Mouse (Mus musculus) MEL (cell line): ENCODE results near the gene Syp. TPM values are rescaled to one million over a fixed set of nuclear protein-coding genes. Genes with fewer than 3 reads are reported as not detected.

Source experiments
- DNase-seq: peaks from one replicate; pipeline ENCODE4 v3.0.0; 2011; ENCODE audit warnings: low read depth, low spot score
- H3K27ac ChIP-seq: 2 replicates; pipeline ENCODE4 v1.5.1; 2012; ENCODE audit warnings: low read depth, mild to moderate bottlenecking, control low read depth, low read length, moderate library complexity; ENCODE audit not compliant: control insufficient read depth
- H3K27me3 ChIP-seq, 2 experiments: fragments of 150-350 bp in 1 of 2; sonication (generic) in 1 of 2; 2 replicates each; pipeline ENCODE4 v1.6.1; 2012; ENCODE audit warnings: low read length in 2 of 2, mild to moderate bottlenecking in 2 of 2, improper control_type of control experiment in 1 of 2, moderate library complexity in 1 of 2; ENCODE audit not compliant: insufficient read depth in 2 of 2, control insufficient read depth in 1 of 2
- H3K36me3 ChIP-seq, 2 experiments: 2 replicates each; pipeline ENCODE4 v1.6.1; 2012 to 2014; ENCODE audit warnings: low read length in 2 of 2, improper control_type of control experiment in 1 of 2, inconsistent platforms in 1 of 2, mild to moderate bottlenecking in 1 of 2; ENCODE audit not compliant: insufficient read depth in 2 of 2, control insufficient read depth in 1 of 2
- H3K4me1 ChIP-seq, 2 experiments: fragments of 150-350 bp in 1 of 2; sonication (generic) in 1 of 2; 2 replicates each; pipeline ENCODE4 v1.6.1; 2012; ENCODE audit warnings: low read length in 2 of 2, improper control_type of control experiment in 1 of 2, mild to moderate bottlenecking in 1 of 2; ENCODE audit not compliant: insufficient read depth in 2 of 2, control insufficient read depth in 1 of 2
- H3K4me3 ChIP-seq, 2 experiments: fragments of 150-350 bp in 1 of 2; sonication (generic) in 1 of 2; 2 replicates each; pipeline ENCODE4 v1.5.1; 2012; ENCODE audit warnings: low read depth in 2 of 2, low read length in 2 of 2, mild to moderate bottlenecking in 2 of 2, moderate library complexity in 2 of 2, control low read depth in 1 of 2, improper control_type of control experiment in 1 of 2; ENCODE audit not compliant: control insufficient read depth in 1 of 2, insufficient read depth in 1 of 2
- H3K79me2 ChIP-seq: 2 replicates; pipeline ENCODE4 v1.6.1; 2012; ENCODE audit warnings: mild to moderate bottlenecking, low read length, moderate library complexity; ENCODE audit not compliant: control insufficient read depth, poor library complexity, insufficient read depth
- H3K9ac ChIP-seq: 2 replicates; pipeline ENCODE4 v1.6.1; 2012; ENCODE audit warnings: low read depth, mild to moderate bottlenecking, control low read depth, low read length, moderate library complexity; ENCODE audit not compliant: control insufficient read depth, poor library complexity, severe bottlenecking
- H3K9me3 ChIP-seq: fragments of 150-350 bp; sonication (generic); replicated peaks from 2 replicates; pipeline ENCODE4 v1.6.1; 2012; ENCODE audit warnings: mild to moderate bottlenecking, low read length, improper control_type of control experiment, moderate library complexity; ENCODE audit not compliant: insufficient read depth
- BHLHE40 ChIP-seq: IDR thresholded peaks from 2 replicates; pipeline ENCODE4 v1.6.1; 2012; ENCODE audit warnings: low read depth, mild to moderate bottlenecking, inconsistent platforms, low read length, improper control_type of control experiment, borderline replicate concordance
- CHD1 ChIP-seq: IDR thresholded peaks from 2 replicates; pipeline ENCODE4 v1.6.1; 2012; ENCODE audit warnings: low read depth, mild to moderate bottlenecking, inconsistent platforms, low read length, improper control_type of control experiment
- CHD2 ChIP-seq: IDR thresholded peaks from 2 replicates; pipeline ENCODE4 v1.6.1; 2011; ENCODE audit warnings: low read length, improper control_type of control experiment
- CTCF ChIP-seq, 3 experiments: IDR thresholded peaks in 2 of 3; conservative IDR thresholded peaks in 1 of 3; 2 replicates each; pipeline ENCODE4 v1.5.1; 2011 to 2012; ENCODE audit warnings: low read length in 3 of 3, low read depth in 2 of 3, mild to moderate bottlenecking in 2 of 3, improper control_type of control experiment in 1 of 3, inconsistent platforms in 1 of 3, mixed read lengths in 1 of 3, moderate library complexity in 1 of 3; ENCODE audit not compliant: control insufficient read depth in 1 of 3, insufficient read depth in 1 of 3, poor library complexity in 1 of 3, severe bottlenecking in 1 of 3
- E2F4 ChIP-seq: IDR thresholded peaks from 2 replicates; pipeline ENCODE4 v1.6.1; 2011; ENCODE audit warnings: low read depth, low read length, improper control_type of control experiment, borderline replicate concordance
- EP300 ChIP-seq, 2 experiments: IDR thresholded peaks; 2 replicates each; pipeline ENCODE4 v1.6.1; 2011; ENCODE audit warnings: improper control_type of control experiment in 2 of 2, low read length in 2 of 2, low read depth in 1 of 2, mild to moderate bottlenecking in 1 of 2
- JUND ChIP-seq: IDR thresholded peaks from 2 replicates; pipeline ENCODE4 v1.6.1; 2011; ENCODE audit warnings: low read depth, mild to moderate bottlenecking, improper control_type of control experiment, low read length
- KAT2A ChIP-seq: conservative IDR thresholded peaks from 2 replicates; pipeline ENCODE4 v1.6.1; 2012; ENCODE audit warnings: low read depth, low read length, improper control_type of control experiment, inconsistent platforms
- MAX ChIP-seq: IDR thresholded peaks from 2 replicates; pipeline ENCODE4 v1.6.1; 2011; ENCODE audit warnings: low read length, improper control_type of control experiment
- MAZ ChIP-seq: IDR thresholded peaks from 2 replicates; pipeline ENCODE4 v1.6.1; 2012; ENCODE audit warnings: low read depth, mild to moderate bottlenecking, inconsistent platforms, low read length, improper control_type of control experiment
- MEF2A ChIP-seq: IDR thresholded peaks from 2 replicates; pipeline ENCODE4 v1.6.1; 2014; ENCODE audit warnings: low read depth, mild to moderate bottlenecking, inconsistent platforms, low read length, improper control_type of control experiment; ENCODE audit not compliant: poor library complexity, insufficient replicate concordance, severe bottlenecking; ENCODE audit errors: extremely low read depth
- MXI1 ChIP-seq: IDR thresholded peaks from 2 replicates; pipeline ENCODE4 v1.6.1; 2011; ENCODE audit warnings: mild to moderate bottlenecking, low read depth, low read length, improper control_type of control experiment
- MYB ChIP-seq: IDR thresholded peaks from 2 replicates; pipeline ENCODE4 v1.6.1; 2011; ENCODE audit warnings: mild to moderate bottlenecking, low read depth, low read length, improper control_type of control experiment
- MYC ChIP-seq: IDR thresholded peaks from 2 replicates; pipeline ENCODE4 v1.6.1; 2011; ENCODE audit warnings: low read depth, mild to moderate bottlenecking, low read length, improper control_type of control experiment, moderate library complexity
- NELFE ChIP-seq: IDR thresholded peaks from 2 replicates; pipeline ENCODE4 v1.6.1; 2011; ENCODE audit warnings: low read depth, low read length, improper control_type of control experiment
- NRF1 ChIP-seq: IDR thresholded peaks from 2 replicates; pipeline ENCODE4 v1.6.1; 2014; ENCODE audit warnings: low read depth, mild to moderate bottlenecking, inconsistent platforms, low read length, improper control_type of control experiment, moderate library complexity; ENCODE audit not compliant: poor library complexity, insufficient read depth, severe bottlenecking
- RAD21 ChIP-seq: IDR thresholded peaks from 2 replicates; pipeline ENCODE4 v1.6.1; 2011; ENCODE audit warnings: mild to moderate bottlenecking, low read depth, low read length, improper control_type of control experiment
- TAL1 ChIP-seq: IDR thresholded peaks from 2 replicates; pipeline ENCODE4 v1.6.1; 2012; ENCODE audit warnings: mild to moderate bottlenecking, inconsistent platforms, low read length, moderate library complexity, mixed read lengths
- TBP ChIP-seq: IDR thresholded peaks from 2 replicates; pipeline ENCODE4 v1.8.0; 2011; ENCODE audit warnings: low read depth, low read length, improper control_type of control experiment
- TCF12 ChIP-seq: IDR thresholded peaks from 2 replicates; pipeline ENCODE4 v1.6.1; 2014; ENCODE audit warnings: low read depth, mild to moderate bottlenecking, inconsistent platforms, low read length, improper control_type of control experiment, moderate library complexity
- UBTF ChIP-seq: IDR thresholded peaks from 2 replicates; pipeline ENCODE4 v1.6.1; 2012; ENCODE audit warnings: low read depth, mild to moderate bottlenecking, inconsistent platforms, low read length, improper control_type of control experiment, moderate library complexity, borderline replicate concordance; ENCODE audit not compliant: insufficient read depth
- USF1 ChIP-seq: IDR thresholded peaks from 2 replicates; pipeline ENCODE4 v1.6.1; 2014; ENCODE audit warnings: low read depth, mild to moderate bottlenecking, inconsistent platforms, low read length, improper control_type of control experiment, moderate library complexity
- USF2 ChIP-seq, 2 experiments: IDR thresholded peaks; 2 replicates each; pipeline ENCODE4 v1.6.1; 2011 to 2012; ENCODE audit warnings: improper control_type of control experiment in 2 of 2, low read length in 2 of 2, borderline replicate concordance in 1 of 2, inconsistent platforms in 1 of 2, low read depth in 1 of 2, mild to moderate bottlenecking in 1 of 2; ENCODE audit not compliant: insufficient read depth in 1 of 2
- polyA plus RNA-seq, 2 experiments: library from polyadenylated mRNA; stranded (reverse) in 1 of 2; unstranded in 1 of 2; fragments of >175 nt in 1 of 2; fragments of >200 nt in 1 of 2; gene quantifications; 2 replicates each; pipeline versions ENCODE4 v1.2.1 to v1.2.4; 2012; ENCODE audit warnings: low replicate concordance in 2 of 2, low read depth in 1 of 2; ENCODE audit not compliant: insufficient read length in 2 of 2, insufficient read depth in 1 of 2, missing spikeins in 1 of 2
- total RNA-seq: library from RNA; depleted of rRNA; stranded (reverse); fragments of 300-350 nt; gene quantifications from 2 replicates; pipeline ENCODE4 v1.2.3, GENCODE M21; 2012

Gene Syp
- total and polyA plus RNA-seq, 3 experiments = 0.54 to 2.3 TPM; not detected in 1

GRCm38 (mm10) chrX:7662936-7663335, 24.7 kb downstream of the Syp start:
- Histone ChIP-seq H3K79me2 (no peaks in the 10 kb centered on the region), H3K9me3 (no peaks in the 10 kb centered on the region), H3K9ac (no peak overlapping the region), H3K27me3 (no peaks in the 10 kb centered on the region)
- TF ChIP-seq NELFE = no peak
- no peak for TF ChIP-seq USF1
- TF ChIP-seq MEF2A = no peak
- TF ChIP-seq CTCF (IDR thresholded peaks at IDR 0.05 in 2 of 3, conservative IDR thresholded peaks at IDR 0.05 in 1 of 3; ENCODE audit: control insufficient read depth in 1 of 3, insufficient read depth in 1 of 3, low read depth in 2 of 3, low read length in 3 of 3, poor library complexity in 1 of 3, severe bottlenecking in 1 of 3) = no peak
- TF ChIP-seq MYC = no peak
- no peak for TF ChIP-seq TBP
- no peak for TF ChIP-seq MYB
- TF ChIP-seq, all 39 proteins: peak for 0
- Histone ChIP-seq H3K27ac (no peak overlapping the region), H3K4me3 (no peak overlapping the region), H3K4me1 (peaks cover 0 to 6% of the 10 kb centered on the region in 2 experiments; a peak in 2 of 4 replicates), H3K36me3 (no peaks in the 10 kb centered on the region)
- no peak for DNase-seq

GRCm38 (mm10) chrX:7664791-7665190, 26.5 kb downstream of the Syp start:
- Histone ChIP-seq H3K36me3 (peaks cover 0 to 2% of the 10 kb centered on the region in 2 experiments; a peak in 2 of 4 replicates), H3K4me3 (no peak overlapping the region), H3K9ac (no peak overlapping the region), H3K9me3 (no peaks in the 10 kb centered on the region), H3K79me2 (no peaks in the 10 kb centered on the region), H3K4me1 (no peaks in the 10 kb centered on the region), H3K27me3 (no peaks in the 10 kb centered on the region), H3K27ac (no peak overlapping the region)
- TF ChIP-seq NRF1 (no peak), USF1 (no peak), MAX (no peak), MAZ (no peak), TCF12 (no peak), UBTF (no peak), TBP (no peak), USF2 (IDR thresholded peaks at IDR 0.05; ENCODE audit: borderline replicate concordance in 1 of 2, insufficient read depth in 1 of 2, low read depth in 1 of 2, low read length in 2 of 2) (no peak), E2F4 (no peak), EP300 (IDR thresholded peaks at IDR 0.05; ENCODE audit: low read depth in 1 of 2, low read length in 2 of 2) (no peak), MEF2A (no peak), JUND (no peak), BHLHE40 (no peak), KAT2A (no peak), RAD21 (no peak), CHD2 (no peak), TAL1 (no peak), MXI1 (no peak), CHD1 (no peak)
- DNase-seq = no peak
